Mouse (Mus musculus): ENCODE measurements at regions not wholly inside any gene's neighbourhood (a gene's known extent, or its start where the extent isn't known, plus 50 kb on each side); places are given as distances from the start of the nearest gene placed in this dataset.

DNA sequence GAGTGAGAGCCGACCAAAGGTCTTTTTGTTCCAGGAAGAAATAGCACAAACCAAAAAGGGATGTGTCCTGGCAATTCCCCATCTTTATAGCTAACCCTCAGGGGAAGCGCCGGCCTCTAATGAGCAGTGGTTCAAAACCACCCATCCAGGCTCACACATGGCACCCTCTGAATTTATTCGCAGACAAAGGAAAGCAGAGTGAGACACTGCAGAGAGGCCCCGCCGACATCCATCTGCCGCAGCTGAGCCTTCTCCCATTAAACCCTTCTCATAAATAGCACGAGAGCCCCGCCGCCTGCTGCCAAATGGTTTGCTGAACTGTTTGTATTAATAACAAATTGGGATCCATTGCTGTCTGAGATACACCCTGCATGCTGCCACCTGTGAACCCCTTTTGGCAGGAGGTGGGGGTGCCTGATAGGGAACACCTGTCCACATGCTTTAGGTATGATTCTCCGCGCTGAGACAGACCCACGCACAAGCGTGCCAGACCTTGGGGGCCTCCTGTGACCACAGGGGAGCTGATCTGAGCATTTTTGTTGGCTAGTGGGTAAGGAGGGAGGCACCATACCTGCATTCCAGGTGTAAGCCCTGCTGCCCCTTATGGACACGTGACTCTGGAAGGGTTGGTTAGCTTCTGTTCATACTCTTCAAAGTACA lies 422.6 kb upstream of the Castor2 start:
- DNase-seq: no peak

DNA sequence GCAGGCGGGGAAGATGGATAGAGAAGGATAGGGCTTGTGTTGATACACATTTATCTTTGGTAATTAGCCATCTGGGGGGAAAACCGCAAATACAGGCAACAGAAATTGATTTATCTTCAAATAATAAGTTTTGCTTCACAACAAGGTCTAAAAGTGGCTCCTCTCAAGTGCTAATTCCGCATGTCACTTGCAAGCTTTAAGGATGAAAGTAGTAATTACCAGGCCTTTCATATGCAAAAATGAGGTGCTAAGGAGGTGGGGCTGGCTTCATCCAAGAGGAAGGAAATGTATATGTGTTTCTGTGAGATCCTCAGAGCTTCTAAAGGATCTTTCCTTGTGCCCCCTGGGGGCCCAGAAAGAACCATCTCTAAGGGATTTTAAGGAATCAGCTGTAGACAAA lies 423.9 kb upstream of the Castor2 start:
- DNase-seq: no peak

DNA sequence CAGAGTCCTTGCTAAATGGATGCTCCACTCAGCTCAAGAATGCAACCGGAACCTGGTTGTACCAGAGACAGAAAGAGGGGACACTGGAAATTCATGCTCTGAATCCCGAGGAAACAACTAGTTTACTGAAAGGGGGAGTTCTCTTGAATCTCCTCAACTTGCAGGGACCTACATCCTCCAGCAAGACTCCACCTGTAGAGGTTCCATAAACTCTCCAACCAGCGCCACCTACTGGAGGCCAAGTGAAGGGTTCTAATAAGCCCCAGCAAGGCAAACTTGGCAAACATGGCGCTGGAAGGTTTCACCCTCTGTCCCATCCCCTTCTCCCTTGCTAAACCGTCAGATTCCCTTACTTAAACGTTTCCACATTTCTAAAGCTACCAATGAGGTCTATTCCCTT lies 433.0 kb upstream of the Castor2 start:
- DNase-seq: no peak

DNA sequence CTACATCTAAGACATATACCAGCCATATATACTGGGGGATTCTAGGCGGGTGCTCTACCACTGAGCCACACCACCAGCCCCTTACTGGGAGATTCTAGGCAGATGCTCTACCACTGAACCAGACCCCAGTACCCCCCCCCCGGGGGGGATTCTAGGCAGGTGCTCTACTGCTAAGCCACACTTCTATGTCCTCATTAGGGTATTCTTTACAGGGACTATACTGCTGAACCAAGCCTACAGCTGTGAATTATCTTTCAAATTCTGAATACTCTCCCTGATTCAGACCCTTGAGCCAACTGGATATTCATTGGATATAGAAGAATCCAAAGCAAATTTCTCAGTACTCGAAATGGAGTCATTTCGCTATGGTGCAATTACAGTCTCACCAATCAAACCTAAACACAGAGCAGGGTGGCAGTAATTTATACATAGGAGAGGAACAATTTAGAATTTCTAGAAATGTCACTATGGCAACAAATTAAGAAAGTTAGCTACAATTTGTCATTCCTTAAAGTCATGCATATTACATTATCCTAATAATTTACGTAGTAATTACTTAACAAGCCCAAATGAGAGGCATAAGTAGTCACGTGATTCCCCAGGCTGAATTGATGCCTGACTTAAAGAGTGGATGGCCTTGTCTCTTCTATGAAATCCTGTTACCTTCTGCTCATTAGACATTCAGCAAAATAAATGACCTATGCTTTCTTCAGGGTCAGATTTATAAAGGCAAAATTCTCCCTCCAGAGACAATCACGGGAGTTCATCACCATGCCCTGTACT lies 436.8 kb upstream of the Castor2 start:
- no peak for DNase-seq

DNA sequence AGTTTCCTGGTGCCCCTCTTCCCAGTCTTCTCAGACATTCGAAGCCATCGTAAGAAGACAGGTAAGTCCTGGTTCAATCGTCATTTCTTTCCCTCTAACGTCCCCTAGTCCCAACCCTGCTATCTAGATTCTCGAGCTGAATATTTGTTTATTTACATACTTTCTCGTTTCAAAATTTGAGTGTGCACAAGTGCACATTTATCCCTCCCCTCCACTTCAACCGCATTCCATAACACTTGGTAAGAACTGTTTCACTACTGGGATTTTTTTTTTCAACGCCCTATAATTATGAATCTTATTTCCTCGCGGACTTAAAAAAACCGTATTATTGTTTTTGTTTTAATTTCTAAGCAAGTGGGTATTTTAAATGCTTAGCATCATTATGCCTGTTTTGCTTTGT lies 439.2 kb upstream of the Castor2 start:
- no peak for DNase-seq

DNA sequence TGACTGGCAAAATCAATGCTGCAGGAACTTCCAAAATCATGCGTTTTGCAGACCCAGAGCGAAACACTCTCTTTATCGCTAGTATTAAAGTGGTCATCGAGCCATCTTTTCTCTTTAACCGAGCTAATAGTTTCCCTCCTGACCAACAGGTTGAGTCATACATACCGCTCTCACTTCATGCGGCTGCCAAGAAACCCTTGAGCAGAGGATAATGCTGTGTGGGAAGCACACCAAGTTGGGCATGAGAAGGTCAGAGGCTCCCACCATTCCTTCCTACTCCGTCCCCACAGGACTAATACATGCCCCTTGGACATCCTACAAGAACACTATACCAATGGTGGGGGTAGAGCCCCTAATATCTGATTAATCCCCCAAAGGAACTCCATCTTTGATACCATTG lies 442.7 kb upstream of the Castor2 start:
- no peak for DNase-seq

DNA sequence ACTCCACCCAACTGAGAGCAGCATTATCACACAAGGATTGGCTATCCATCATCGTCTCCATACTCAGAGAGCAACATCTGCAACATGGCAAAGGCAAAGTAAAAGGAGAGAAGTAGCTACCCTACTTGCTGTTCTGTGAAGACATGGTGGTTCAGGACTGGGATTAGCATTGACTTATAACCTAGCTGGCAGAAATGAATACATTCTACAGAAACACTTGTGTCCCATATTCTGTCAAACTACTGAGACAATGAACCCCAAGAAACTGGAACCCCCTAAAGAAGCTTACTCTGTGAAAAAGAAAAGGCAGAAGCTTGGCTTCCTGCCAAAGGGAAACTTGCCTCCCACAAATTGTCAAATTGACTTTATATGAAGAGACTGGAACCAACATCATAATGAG lies 446.1 kb upstream of the Castor2 start:
- no peak for DNase-seq

DNA sequence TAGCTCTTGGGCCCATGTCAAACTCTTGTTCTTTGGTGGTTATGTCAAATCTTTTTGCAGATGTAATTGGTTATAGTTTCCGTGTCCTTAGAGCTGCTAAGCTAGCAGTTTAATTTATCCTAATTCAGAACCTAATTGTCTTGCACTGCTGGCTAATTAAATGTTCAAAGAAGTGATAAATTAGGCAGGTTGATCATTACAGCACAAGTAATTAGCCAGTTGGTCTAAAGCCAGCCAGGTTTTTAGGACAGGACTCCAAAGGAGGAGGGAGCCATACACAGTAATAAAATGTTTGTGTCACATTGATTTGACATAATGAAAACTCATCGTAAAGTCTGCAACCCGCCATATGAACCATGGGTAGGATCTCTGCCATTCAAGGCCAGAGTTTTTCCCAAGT lies 449.3 kb upstream of the Castor2 start:
- no peak for DNase-seq

DNA sequence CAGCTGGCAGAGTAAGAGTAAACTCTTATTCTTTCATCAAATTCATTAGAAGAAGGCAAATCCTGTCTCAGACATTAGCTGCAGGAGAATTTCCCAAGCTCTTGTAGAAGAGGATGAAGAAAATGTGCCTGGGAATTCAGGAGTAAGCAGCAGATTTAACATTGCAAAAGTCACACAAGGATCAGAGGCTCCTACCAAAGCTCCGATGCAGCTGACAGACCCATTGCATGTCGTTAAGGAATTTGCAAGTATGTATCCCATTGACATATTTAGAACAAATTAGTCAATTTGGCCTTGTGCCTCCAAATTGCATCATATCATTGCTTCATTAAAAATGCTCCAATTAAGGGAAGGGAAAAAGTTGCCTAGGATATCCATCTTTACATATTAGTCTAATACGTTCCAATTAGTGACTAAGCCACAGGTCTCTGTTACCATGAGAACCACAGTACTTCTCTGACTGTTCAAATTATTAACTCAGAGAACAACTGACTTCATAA lies 453.8 kb upstream of the Castor2 start:
- no peak for DNase-seq

DNA sequence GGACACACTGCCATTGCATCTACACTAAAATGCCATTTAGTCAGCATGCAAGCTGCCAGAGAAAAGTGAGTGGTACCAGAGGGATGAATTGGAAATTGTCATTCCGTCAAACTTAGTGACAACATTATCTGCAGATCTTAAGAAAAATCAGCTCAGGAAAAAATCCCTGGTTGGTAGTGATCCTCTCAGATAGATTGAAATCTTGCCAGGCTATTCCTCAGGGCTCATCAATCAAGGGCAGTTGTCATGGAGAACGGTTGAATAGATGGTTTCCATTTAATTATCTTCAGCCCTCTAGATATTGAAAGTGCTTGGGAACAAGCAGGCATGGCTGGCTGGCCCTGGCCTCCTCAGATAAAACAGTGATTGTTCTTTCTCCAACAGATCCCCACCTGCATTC lies 456.2 kb upstream of the Castor2 start:
- DNase-seq: no peak

DNA sequence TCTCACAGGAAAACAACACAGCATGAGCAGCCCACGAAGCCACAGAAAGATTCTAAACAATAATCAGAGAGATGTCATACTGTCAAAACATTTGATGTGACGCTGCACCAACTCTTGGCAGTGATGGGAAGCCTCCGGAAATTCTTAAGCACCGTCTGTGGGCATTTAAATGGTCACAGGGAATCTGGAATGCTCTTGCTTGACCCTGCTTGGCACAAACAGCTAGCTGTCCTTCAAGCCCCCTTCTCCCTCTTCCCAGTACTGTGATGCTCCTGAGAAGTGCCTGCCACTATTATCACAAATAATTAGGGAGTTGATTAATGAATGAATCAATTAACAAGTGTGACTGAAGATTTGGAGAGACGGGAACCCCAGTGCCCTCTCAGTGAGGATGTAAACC lies 465.0 kb upstream of the Castor2 start:
- DNase-seq: no peak

DNA sequence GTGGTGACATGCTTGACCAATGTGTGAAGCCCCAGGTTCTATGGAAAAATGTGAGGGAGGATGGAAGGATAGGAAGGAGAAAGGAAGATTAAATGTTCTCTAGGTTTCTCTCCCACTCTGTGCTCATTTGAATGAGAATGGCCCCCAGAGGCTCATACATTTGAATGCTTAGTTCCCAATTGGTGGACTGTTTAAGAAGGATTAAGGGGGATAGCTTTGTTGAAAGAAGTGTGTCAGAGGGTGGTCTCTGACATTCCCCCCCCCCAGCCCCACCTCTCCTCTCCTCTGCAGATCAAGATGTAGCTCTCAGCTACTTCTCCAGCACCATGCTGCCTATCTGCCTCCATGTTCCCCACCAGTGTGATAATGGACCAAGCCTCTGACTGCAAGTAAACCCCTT lies 467.7 kb upstream of the Castor2 start:
- no peak for DNase-seq

DNA sequence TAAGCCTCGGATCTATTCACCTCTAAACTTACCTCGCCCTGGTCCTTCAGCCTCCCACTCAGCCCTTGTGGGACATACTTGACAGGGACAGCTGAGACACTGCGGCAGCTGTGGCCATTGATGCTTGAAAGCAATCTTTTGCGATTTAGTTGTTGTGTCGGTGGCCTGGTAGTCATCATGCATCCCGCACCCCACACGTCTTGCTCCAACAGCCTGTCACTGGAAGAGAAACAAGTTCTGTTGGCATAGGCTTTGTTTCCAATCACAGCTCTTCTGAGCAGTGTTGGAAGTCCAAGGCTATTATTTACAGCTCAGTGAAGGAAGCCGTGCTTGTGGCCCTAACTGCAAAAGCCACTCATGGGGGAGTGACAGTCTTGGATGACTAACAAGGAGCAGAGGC lies 480.2 kb upstream of the Castor2 start:
- no peak for DNase-seq

DNA sequence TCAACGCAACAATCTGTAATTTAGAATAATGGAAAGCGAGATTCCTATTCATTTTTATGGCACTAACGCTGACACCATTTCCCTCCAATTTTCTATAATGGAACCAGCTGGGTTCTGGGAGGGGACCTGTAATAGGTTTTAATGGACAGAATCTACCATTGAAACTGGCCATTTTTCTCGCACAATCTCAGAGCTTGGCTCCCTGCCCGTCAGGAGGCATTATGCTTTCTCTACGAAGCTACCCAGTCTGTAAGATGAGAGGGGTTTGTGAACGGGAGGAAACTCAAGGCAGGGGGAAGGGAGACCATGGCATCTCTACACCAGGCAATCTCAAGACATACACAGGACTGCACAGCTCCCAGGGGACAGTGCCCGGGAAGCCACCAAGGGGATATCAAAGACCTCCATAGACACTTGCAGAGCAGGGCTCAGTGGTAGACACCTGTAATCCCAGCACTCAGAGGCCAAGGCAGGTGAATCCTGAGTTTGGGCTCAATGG lies 498.2 kb upstream of the Castor2 start:
- no peak for DNase-seq

DNA sequence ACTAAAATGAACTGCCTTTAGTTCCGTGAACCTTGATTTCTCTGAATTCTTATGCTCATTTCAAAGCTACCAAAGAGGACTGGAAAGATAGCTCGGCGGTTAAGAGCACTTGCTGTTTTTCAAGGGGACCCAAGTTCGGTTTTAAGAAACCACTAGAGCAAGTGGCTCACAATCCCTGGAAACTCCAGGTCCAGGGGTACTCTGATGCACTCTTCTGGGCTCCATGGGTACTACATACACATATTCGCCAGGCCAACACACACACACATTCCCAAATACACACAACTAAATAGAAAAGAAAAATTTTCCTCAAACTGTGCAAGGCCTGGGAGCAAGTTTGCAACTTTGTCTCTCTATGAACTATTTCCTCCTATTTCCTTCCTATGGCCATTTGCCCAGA lies 498.9 kb upstream of the Castor2 start:
- no peak for DNase-seq

DNA sequence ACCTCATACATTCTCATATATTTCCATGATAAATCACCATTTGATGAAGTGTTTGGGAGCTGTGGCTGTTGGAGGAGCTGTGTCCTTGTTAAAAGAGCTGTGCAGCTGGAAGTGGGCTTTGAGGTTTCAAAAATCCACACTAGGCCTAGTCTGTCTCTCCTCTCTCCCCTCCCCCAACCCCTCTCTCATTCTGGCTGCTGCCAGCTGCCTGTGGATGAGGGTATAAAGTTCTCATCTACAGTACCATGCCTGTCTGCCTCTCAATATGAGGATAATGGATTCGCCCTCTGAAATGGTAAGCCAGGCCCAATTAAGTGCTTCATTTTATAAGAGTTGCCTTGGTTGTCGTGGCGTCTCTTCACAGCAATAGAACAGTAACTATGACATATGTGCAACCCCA lies 501.4 kb upstream of the Castor2 start:
- no peak for DNase-seq

DNA sequence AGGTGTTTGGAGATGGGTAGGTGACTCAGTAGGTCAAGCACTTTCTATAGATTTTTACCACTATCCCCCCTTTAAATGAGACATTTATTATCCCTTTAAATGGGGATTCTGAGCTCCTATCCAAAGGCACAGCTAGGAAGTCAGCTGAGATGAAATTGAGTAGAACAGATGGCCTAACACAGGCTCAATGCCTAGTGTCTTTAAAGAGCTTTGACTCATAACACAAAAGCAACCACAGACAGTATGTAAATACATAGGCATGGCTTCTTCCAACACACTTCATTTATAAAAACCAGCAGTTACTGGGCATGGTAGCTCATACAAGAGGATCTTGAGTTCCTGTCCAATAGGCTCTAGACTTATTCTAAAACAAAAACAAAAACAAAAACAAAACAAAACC lies 513.0 kb upstream of the Castor2 start:
- no peak for DNase-seq

DNA sequence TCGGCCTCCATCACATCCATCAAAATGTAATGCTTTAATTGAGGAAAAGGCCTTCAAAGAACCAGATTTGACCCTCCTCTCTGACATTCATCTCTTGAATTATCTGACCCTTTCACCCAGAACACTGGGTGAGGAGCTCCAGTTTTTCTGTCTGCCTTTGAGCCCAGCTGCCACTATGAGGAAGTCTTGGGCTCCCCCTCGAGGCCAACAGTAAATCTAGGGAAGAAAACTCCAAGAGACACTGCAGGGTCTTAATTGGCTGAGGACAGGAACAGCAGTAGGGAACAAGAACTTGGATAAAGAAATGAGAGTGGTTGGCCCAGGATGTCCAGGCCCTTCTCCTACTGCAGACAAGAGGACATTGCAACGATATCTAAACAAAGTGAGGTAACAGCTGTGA lies 514.3 kb upstream of the Castor2 start:
- DNase-seq: no peak

DNA sequence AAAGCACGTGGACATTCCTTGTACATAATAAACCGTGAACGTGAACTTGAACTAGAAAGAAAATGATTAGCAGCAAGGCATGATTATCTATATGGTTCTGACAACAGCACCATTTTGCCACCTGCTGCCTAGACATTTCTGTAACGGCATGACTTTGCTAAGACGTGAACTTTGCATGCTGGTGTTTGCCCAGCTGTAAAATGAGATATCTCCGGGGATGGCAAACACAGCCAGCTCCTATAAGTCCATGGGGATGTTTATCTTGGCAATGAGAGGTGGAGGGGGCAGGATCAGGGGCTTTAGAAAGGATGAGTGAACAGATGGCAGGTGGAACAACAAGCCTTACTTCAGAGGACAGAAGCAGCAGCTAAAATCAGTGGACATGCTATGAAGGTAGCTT lies 522.9 kb upstream of the Castor2 start:
- no peak for DNase-seq

DNA sequence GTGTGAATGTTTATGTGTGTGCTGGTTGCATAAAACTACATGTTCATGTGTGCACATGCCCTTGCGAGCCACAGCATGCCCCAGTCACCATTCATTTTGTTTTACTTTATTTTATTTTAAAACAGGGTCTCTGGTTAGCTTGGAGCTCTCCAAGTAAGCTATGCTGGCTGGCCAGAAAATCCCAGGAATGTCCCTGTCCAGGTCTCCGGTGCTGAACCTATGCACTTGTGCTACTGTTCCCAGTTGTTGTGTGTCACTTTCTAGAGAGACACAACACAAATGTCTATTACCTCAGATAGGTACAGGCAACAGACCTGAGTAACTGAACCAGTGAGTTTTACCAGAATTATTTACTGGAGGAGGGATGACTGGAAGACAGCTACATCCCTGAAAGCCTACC lies 530.4 kb upstream of the Castor2 start:
- DNase-seq: no peak

DNA sequence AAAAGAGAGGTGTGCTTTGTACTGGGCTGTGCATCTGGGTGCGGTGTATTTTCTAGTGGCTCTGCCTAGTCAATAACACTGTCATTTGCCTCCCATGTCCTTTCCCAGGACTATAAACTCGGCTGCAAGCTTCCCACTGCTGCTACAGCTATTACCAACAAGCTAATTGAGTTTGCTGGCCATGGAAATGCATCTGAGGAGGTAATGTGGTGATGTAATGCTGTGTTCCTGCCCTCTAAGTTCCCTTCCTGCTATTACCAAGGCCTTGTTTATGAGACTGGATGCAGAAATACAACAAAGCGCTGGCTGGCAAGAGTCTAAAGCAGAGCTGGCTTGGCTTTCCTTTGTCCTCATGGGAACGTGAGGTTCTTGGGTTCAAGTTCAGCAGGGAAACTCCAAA lies 533.0 kb upstream of the Castor2 start:
- no peak for DNase-seq

DNA sequence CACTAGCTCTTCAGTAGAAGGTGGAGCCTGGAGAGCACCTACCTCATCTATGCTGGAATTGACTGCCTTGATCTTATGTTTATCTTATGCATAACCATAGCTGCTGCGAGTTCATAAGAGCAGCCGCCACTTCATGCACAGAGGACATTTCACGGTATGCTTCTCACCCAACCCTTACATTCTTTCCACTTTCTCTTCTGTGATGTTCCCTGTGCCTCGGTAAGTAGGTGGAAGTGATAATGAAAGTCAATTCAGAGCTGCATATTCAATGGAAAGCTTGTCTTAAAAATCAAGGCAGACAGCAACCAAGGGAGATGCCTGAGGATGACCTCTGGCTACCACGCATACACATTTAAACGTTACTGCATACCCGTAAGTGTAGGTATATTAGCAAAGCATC lies 548.9 kb upstream of the Castor2 start:
- DNase-seq: no peak

DNA sequence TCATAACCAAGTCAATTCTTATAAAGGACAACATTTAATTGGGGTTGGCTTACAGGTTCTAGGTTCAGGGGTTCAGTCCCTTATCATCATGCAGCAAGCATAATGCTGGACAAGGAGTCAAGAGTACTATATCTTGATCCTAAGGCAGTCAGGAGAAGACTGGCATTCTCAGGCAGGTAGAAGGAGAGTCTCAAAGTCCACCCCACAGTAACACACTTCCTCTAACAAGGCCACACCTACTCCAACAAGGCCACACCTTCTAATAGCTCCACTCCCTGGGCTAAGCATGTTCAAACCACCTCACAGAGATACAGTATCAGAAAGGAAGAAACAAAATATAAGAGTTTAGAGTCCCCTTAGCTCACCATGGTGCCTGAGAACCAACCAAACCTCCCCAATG lies 557.3 kb upstream of the Castor2 start:
- DNase-seq: no peak

DNA sequence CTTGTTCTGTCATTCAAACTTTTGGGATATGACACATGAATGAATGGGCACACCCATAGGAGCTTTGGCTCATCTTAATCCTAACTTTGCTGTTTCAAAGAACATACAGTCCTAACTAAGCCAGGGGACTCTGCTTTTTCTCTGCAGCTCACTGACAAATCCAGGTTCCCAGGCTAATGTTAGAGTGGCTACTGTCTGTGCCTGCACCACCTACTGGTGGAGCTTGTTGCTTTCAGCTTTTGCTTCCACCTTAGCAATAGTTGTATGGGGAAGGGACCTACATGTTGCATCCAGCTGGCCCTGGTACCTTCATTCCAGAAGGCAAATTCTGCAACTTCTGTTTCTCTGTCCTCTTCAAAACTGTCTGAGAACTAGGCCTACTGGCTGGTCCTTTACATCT lies 566.8 kb upstream of the Castor2 start:
- DNase-seq: no peak

DNA sequence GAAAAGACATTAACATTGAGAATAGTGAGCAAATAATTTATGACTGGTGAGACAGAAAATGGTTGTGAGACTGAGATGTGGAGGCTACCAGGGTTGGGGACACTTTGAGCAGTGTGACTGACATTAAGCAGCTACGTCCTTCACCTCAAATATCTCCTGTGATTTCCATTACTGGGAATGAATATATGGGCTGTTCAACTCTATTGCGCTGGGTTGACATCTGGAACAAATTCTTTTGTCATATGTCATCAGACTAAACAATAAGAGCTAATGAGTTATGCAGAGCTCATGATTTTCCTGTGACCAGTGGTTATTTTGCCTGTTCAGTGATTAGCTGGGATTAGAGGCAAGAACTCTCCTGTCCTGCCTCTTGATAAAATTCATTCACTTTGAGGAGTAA lies 593.9 kb upstream of the Castor2 start:
- no peak for DNase-seq
